Mouse (Mus musculus) bone marrow, adult 2 months (tissue): Measurements from ENCODE around the gene Pim1. TPM values are rescaled to one million over a fixed set of nuclear protein-coding genes. Genes with fewer than 3 reads are reported as not detected.
A peak's percentile ranks its signal among the peaks of the same experiment; 100 is the strongest.
"Not testable (repeated sequence)": the region's sequence is repeated elsewhere in the genome, so short reads cannot be mapped to it uniquely, and the experiment has no call there.

Experiments
- H3K27ac ChIP-seq: fragments of 200-500 bp; 2 replicates; pipeline ENCODE4 v1.5.1; 2012; ENCODE audit warnings: low read depth, mild to moderate bottlenecking, control low read depth, inconsistent platforms, low read length; ENCODE audit not compliant: control insufficient read depth, poor library complexity, insufficient read depth
- H3K4me1 ChIP-seq: fragments of 200-500 bp; 2 replicates; pipeline ENCODE4 v1.6.1; 2011; ENCODE audit warnings: low read length; ENCODE audit not compliant: control insufficient read depth, insufficient read depth
- H3K4me3 ChIP-seq: fragments of 200-500 bp; replicated peaks from 2 replicates; pipeline ENCODE3; 2011; ENCODE audit warnings: mild to moderate bottlenecking, low read depth, low read length, control low read depth; ENCODE audit not compliant: control insufficient read depth
- CTCF ChIP-seq: fragments of 200-500 bp; IDR thresholded peaks from 2 replicates; pipeline ENCODE4 v1.5.1; 2011; ENCODE audit warnings: low read length, control low read depth; ENCODE audit not compliant: control insufficient read depth, insufficient read depth
- POLR2A ChIP-seq: fragments of 200-500 bp; IDR thresholded peaks from 2 replicates; pipeline ENCODE4 v1.6.1; 2011; ENCODE audit warnings: low read depth, mild to moderate bottlenecking, control low read depth, low read length, borderline replicate concordance; ENCODE audit not compliant: control insufficient read depth
- WGBS: fragments of 180-500 bp; shearing (Covaris S2); methylation state at CpG from one replicate; pipeline ENCODE4 v1.1.7; 2018; 5-methylcytosine and 5-hydroxymethylcytosine counted together
- polyA plus RNA-seq: library from polyadenylated mRNA; stranded (reverse); fragments of >200 nt; gene quantifications from 2 replicates; pipeline ENCODE4 v1.2.4, GENCODE M21; 2011; ENCODE audit warnings: low replicate concordance; ENCODE audit not compliant: missing spikeins, insufficient read depth, insufficient read length

Gene Pim1
- polyA plus RNA-seq, 1 experiment = 208 TPM

DNA sequence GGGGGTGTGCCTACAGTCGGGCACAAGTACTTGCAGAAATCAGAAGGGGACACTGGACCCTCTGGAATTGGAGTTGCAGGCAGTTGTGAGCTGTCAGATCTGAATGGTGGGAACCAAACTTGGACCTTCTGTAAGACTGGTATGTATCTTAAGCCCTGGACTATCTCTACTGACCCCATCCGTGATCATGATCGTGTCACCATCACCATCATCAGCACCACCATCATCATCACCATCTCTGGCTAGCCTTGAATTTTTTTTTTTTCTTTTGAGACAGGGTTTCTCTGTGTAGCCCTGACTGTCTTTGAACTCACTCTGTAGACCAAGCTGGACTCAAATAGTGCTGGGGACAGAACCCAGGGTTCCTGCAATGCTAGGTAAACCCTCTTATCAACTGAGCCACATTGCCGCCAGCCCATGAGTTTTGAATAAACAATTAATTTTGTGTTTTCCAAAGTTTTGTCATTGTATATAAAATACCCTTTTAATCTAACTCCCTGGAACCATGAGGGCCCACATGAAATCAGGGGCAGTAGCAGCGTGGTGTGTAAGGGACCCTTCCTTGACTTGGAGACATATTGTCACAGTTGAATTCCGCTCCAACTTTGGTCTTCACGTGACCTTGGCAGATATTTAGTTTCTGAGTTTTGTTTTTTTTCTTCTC lies 11.6 kb downstream of the Pim1 start:
- Histone ChIP-seq H3K27ac (peak overlapping the region; percentile 71), H3K4me3 (no peak overlapping the region), H3K4me1 (peaks cover 9% of the 10 kb centered on the region)
- 50% methylated on average over 7 of the region's 7 CpGs for WGBS
- no peak for TF ChIP-seq CTCF

DNA sequence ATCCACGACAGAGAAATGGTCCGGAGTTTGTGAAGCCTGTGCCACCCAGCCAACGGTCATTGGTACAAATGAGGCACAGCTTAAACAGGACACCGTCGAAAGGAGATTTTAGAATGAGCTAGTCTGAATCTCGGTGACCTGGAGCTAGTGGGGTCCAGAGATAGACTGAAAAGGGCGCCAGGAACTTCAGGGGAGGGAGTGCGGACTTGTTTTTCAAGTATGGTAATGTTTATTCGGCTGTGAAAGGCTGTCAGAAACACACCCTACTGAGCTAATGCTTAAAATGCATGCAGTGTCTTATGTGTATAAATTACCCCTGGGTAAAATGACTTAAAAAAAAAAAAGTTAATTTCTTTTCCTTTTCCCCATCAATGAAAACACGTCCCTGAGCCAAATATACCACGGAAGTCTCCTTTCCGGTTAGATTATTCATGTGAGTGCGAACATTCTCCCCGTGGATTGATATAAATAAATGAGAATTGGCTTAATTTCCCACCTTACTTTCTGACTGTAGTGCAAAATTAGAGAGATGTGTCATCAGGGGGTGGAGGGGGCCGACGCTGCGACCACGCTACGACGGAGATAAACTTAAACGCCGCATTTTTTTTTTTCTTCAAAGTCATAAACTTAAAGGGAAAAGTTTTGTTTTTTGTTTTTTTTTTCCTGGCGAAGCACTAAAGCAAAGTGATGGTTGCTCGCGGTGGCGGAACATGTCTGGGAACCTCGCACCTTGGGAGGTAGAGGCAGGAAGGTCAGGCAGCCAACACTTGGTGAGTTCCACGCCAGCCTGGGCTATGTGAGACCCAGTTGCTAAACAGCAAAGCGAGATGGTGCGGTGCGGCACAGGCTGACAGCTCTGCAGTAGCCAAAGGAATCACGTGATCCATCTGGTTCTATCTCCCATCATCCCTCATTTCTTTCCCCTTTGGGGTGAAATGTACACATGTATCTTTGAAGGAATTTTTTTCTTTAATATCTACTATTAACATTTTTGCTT lies 12.4 kb downstream of the Pim1 start:
- H3K4me1 ChIP-seq = peaks cover 8% of the 10 kb centered on the region
- TF ChIP-seq POLR2A = no peak; the same call in 1 of the 2 replicates
- peak overlapping the region; percentile 71 for H3K27ac ChIP-seq
- peak overlapping the region; percentile 73 for H3K4me3 ChIP-seq
- 6% methylated on average over 32 of the region's 32 CpGs for WGBS

DNA sequence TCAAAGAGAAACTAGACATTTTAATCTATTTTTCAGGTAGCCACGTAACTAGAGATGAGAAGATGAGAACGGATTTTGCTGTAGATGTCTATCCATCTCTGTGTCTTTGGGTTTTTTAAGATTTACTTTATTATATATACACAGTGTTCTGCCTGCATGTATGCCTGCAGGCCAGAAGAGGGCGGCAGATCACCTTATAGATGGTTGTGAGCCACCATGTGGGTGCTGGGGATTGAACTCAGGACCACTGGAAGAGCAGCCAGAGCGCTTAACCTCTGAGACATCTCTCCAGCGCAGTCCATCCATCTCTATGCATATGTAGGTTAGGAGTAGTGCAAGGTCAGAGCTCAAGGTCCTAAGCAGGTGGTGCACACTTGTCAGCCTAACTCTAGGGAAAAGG lies 13.1 kb downstream of the Pim1 start:
- peaks cover 8% of the 10 kb centered on the region for H3K4me1 ChIP-seq
- no peak overlapping the region for H3K27ac ChIP-seq
- no peak overlapping the region for H3K4me3 ChIP-seq
- WGBS = 87% methylated on average over 5 of the region's 5 CpGs
- TF ChIP-seq POLR2A = no peak
- TF ChIP-seq CTCF = peak; percentile 24; the same call in 1 of the 2 replicates

DNA sequence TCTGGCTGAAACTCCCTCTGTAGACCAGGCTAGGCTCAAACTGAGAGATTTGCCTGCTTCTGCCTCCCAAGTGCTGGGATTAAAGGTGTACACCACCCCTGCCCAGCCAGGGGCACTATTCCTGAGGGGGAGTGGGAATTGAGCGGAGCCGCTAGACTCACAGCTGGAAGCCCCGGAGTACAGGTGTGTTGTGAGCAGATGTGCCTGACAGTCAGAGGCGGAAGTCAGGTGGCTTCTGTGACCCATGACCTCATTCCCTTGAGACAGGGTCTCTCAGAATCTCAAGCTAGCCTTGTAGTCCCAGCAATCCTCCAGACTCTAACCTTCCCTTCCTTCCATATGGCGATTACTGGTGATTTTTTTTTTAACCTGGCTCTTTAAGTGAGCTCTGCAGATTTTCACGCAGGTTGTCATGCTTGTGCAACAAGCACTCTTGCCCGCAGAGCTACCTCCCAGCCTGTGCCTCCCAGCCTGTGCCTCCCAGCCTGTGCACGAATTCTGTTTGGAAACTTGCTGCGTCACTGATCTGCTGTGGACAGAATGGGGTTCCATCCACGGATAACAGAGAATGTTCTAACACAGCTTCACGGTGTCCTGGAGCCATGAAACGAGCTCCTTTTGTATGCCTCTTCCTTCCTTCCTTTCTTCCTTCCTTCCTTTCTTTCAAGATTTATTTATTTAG lies 18.5 kb downstream of the Pim1 start:
- Histone ChIP-seq H3K4me1 (peaks cover 4% of the 10 kb centered on the region), H3K27ac (no peak overlapping the region), H3K4me3 (no peak overlapping the region)
- WGBS = 42% methylated on average over 12 of the region's 12 CpGs
- TF ChIP-seq CTCF = no peak
- TF ChIP-seq POLR2A = no peak

DNA sequence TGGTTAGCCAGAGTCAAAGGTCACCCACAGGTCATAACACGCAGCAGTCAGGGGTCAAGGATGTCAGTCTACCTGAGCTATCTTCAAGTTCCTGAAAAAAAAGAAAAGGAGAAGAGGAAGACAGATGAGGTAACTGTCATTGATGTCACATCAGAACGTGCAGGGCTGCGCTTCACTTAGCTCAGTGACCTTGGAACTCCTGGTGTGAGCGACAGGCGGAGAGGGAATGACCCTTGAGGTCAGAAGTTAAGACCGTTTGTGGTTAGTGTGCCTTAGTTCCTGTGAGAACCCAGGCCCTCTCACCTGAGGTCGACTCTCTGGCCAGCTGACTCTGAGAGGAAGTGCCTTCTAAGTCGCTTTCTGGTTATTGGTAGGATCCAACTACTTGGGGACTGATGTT lies 20.1 kb downstream of the Pim1 start:
- no peak overlapping the region for H3K27ac ChIP-seq
- H3K4me3 ChIP-seq = no peak overlapping the region
- TF ChIP-seq POLR2A (no peak), CTCF (no peak)
- WGBS = 19% methylated on average over 8 of the region's 8 CpGs
- H3K4me1 ChIP-seq = peaks cover 4% of the 10 kb centered on the region

DNA sequence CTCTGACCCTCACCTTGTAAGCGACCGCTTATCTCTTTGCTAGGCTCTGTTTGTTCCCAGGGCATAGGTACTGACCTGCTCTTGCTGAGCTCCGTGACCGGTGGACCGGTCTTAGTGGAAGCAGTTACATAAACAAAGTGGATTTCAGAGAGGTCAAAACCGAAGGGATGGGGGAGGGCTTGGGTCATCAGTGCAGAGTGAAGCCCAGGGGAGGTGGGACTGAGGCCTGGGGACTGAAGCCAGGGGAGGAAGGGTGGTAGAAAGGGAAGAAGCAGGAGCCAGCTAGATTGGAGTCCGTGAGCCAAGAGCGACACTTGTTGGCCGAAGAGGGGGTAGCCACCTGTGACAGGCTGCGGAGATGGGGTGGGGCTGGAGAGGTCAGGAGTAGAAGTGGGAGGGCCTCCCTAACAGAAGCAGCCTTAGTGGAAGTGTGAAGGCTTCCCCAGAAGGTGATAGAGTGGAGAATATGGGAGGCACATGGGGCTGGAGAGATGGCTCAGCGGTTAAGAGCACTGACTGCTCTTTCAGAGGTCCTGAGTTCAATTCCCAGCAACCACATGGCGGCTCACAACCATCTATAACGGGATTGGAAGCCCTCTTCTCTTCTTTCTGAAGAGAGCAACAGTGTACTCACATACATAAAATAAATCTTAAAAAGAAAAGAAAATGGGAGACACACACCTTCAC lies 22.6 kb downstream of the Pim1 start:
- peak; percentile 93 for TF ChIP-seq CTCF
- no peak for TF ChIP-seq POLR2A
- H3K4me3 ChIP-seq = no peak overlapping the region
- peaks cover 4% of the 10 kb centered on the region for H3K4me1 ChIP-seq
- H3K27ac ChIP-seq = no peak overlapping the region
- WGBS = 34% methylated on average over 13 of the region's 13 CpGs

DNA sequence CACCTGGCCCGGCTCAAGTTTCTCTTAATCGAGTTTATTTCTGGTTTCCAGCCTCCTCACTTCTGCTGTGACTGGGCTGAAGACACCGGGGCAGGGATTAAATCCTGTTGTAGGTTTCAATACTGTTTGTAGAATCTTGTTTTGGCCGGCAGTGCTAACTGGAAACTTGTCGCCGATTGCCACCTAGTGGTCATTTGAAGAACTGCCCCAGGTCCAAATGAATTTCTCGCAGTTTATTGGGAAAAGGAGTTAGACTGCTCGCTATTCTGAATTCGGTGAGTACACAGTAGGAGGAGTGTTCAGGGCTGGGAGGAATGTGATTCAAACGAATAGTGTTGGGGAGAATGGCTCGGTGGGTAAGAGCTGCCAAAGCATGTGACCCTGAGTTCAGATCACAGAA lies 23.9 kb downstream of the Pim1 start:
- H3K4me3 ChIP-seq = no peak overlapping the region
- no peak overlapping the region for H3K27ac ChIP-seq
- peak; percentile 72 for TF ChIP-seq CTCF
- TF ChIP-seq POLR2A = no peak
- 2% methylated on average over 11 of the region's 11 CpGs for WGBS
- H3K4me1 ChIP-seq = no peaks in the 10 kb centered on the region; the same call in 1 of the 2 replicates

DNA sequence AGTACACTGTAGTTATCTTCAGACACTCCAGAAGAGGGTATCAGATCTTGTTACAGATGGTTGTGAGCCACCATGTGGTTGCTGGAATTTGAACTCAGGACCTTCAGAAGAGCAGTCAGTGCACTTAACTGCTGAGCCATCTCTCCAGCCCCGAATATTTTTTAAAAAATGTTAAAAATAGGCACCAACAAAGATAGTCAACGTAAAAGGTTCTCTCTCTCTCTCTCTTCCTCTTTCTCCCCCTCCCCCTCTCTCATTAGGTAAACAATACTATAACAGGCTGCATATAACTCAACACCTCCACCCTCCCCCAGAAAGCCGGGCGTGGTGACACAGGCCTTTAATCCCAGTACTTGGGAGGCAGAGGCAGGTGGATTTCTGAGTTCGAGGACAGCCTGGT lies 28.1 kb downstream of the Pim1 start:
- not testable (repeated sequence) for H3K27ac ChIP-seq, H3K4me1 ChIP-seq, H3K4me3 ChIP-seq
- 50% methylated on average over 5 of the region's 5 CpGs for WGBS
